Mouse (Mus musculus) hindbrain, embryonic 16.5 days (tissue): Measurements from ENCODE around the gene Sh3gl2. TPM values are rescaled to one million over a fixed set of nuclear protein-coding genes. Genes with fewer than 3 reads are reported as not detected.
A peak's percentile ranks its signal among the peaks of the same experiment; 100 is the strongest.

ENCODE experiments used
- ATAC-seq: fragments of 200-750 bp; cut with Nextera tagmentation; 2 replicates; pipeline ENCODE4 v1.8.0; 2017; ENCODE audit warnings: moderate TSS enrichment, moderate library complexity
- H3K27ac ChIP-seq: fragments of 300-500 bp; sonication (generic); 2 replicates; pipeline ENCODE4 v1.5.1; 2014; ENCODE audit warnings: low read depth, mild to moderate bottlenecking, control low read depth, low read length, moderate library complexity
- H3K27me3 ChIP-seq: fragments of 300-500 bp; sonication (generic); replicated peaks from 2 replicates; pipeline ENCODE4 v1.6.1; 2014; ENCODE audit warnings: low read length; ENCODE audit not compliant: control insufficient read depth, insufficient read depth
- H3K36me3 ChIP-seq: fragments of 300-500 bp; sonication (generic); 2 replicates; pipeline ENCODE4 v1.6.1; 2014; ENCODE audit warnings: mild to moderate bottlenecking, low read length, moderate library complexity, mixed read lengths; ENCODE audit not compliant: control insufficient read depth, insufficient read depth
- H3K4me1 ChIP-seq: fragments of 300-500 bp; sonication (generic); 2 replicates; pipeline ENCODE4 v1.6.1; 2014; ENCODE audit warnings: low read depth, low read length; ENCODE audit not compliant: control insufficient read depth, insufficient read depth
- H3K4me2 ChIP-seq: fragments of 300-500 bp; sonication (generic); 2 replicates; pipeline ENCODE4 v1.6.1; 2014; ENCODE audit warnings: mild to moderate bottlenecking, low read length, control low read depth, moderate library complexity
- H3K4me3 ChIP-seq: fragments of 300-500 bp; sonication (generic); 2 replicates; pipeline ENCODE4 v1.5.1; 2014; ENCODE audit warnings: mild to moderate bottlenecking, low read length, control low read depth, moderate library complexity
- H3K9ac ChIP-seq: fragments of 300-500 bp; sonication (generic); 2 replicates; pipeline ENCODE4 v1.6.1; 2014; ENCODE audit warnings: low read depth, mild to moderate bottlenecking, control low read depth, low read length, moderate library complexity
- H3K9me3 ChIP-seq: fragments of 300-500 bp; sonication (generic); 2 replicates; pipeline ENCODE4 v1.6.1; 2014; ENCODE audit warnings: mild to moderate bottlenecking, low read length, moderate library complexity; ENCODE audit not compliant: control insufficient read depth
- WGBS: fragments of 180-500 bp; shearing (Covaris S2); extraction: QIAGEN DNeasy Blood & Tissue Kit; methylation state at CpG from one replicate; pipeline ENCODE4 v1.1.7; 2014; 5-methylcytosine and 5-hydroxymethylcytosine counted together
- polyA plus RNA-seq: library from polyadenylated mRNA; unstranded; fragments of >200 nt; fragmentation: Nextera tagmentation; extraction: Ambion mirVana; gene quantifications from 2 replicates; pipeline ENCODE4 v1.2.1, GENCODE M21; 2015

The Sh3gl2 gene
- polyA plus RNA-seq, 1 experiment from 2014 or later: 138 TPM

GRCm38 (mm10) chr4:85226731-85227130 lies 21.8 kb downstream of the Sh3gl2 start:
- Histone ChIP-seq H3K9me3 (no peaks in the 10 kb centered on the region), H3K27ac (no peak overlapping the region), H3K4me1 (no peaks in the 10 kb centered on the region), H3K9ac (no peak overlapping the region), H3K4me3 (no peak overlapping the region), H3K4me2 (no peak overlapping the region), H3K27me3 (no peaks in the 10 kb centered on the region), H3K36me3 (no peaks in the 10 kb centered on the region)
- ATAC-seq: no peak
- 87% methylated on average over 5 of the region's 5 CpGs for WGBS

- H3K4me2 ChIP-seq: no peak overlapping the region
- 70% methylated on average over 9 of the region's 9 CpGs for WGBS
- ATAC-seq: no peak
- no peaks in the 10 kb centered on the region for H3K9me3 ChIP-seq
- H3K4me1 ChIP-seq: peaks cover under 1% of the 10 kb centered on the region; the same call in 1 of the 2 replicates
- no peak overlapping the region for H3K27ac ChIP-seq
- no peaks in the 10 kb centered on the region for H3K27me3 ChIP-seq
- H3K4me3 ChIP-seq: no peak overlapping the region
- no peak overlapping the region for H3K9ac ChIP-seq
- H3K36me3 ChIP-seq: no peaks in the 10 kb centered on the region
Measured at GRCm38 (mm10) chr4:85227664-85228588, 23.0 kb downstream of the Sh3gl2 start.

- H3K27ac ChIP-seq: no peak overlapping the region
- peaks cover 4% of the 10 kb centered on the region; the same call in 1 of the 2 replicates for H3K4me1 ChIP-seq
- no peak overlapping the region for H3K4me3 ChIP-seq
- no peaks in the 10 kb centered on the region for H3K9me3 ChIP-seq
- no peaks in the 10 kb centered on the region for H3K36me3 ChIP-seq
- no peaks in the 10 kb centered on the region for H3K27me3 ChIP-seq
- ATAC-seq: no peak
- no peak overlapping the region for H3K4me2 ChIP-seq
- H3K9ac ChIP-seq: no peak overlapping the region
- 73% methylated on average over 5 of the region's 5 CpGs for WGBS
Measured at GRCm38 (mm10) chr4:85228589-85228948, 23.6 kb downstream of the Sh3gl2 start.

- no peak overlapping the region for H3K4me2 ChIP-seq
- peaks cover 4% of the 10 kb centered on the region; the same call in 1 of the 2 replicates for H3K4me1 ChIP-seq
- H3K27ac ChIP-seq: no peak overlapping the region; the same call in 1 of the 2 replicates
- H3K36me3 ChIP-seq: no peaks in the 10 kb centered on the region
- no peaks in the 10 kb centered on the region for H3K27me3 ChIP-seq
- no peaks in the 10 kb centered on the region for H3K9me3 ChIP-seq
- H3K9ac ChIP-seq: no peak overlapping the region
- WGBS: 56% methylated on average over 14 of the region's 14 CpGs
- peak; percentile 82 for ATAC-seq
- H3K4me3 ChIP-seq: no peak overlapping the region
Measured at GRCm38 (mm10) chr4:85232386-85233381, 27.8 kb downstream of the Sh3gl2 start.

GRCm38 (mm10) chr4:85241675-85242074 lies 36.7 kb downstream of the Sh3gl2 start:
- no peak overlapping the region for H3K4me2 ChIP-seq
- ATAC-seq: no peak
- WGBS: 93% methylated on average over 3 of the region's 3 CpGs

GRCm38 (mm10) chr4:85242562-85242961 lies 37.6 kb downstream of the Sh3gl2 start:
- H3K9me3 ChIP-seq: no peaks in the 10 kb centered on the region
- H3K4me2 ChIP-seq: no peak overlapping the region
- H3K27ac ChIP-seq: no peak overlapping the region
- no peak overlapping the region for H3K9ac ChIP-seq
- 85% methylated on average over 2 of the region's 2 CpGs for WGBS
- H3K27me3 ChIP-seq: no peaks in the 10 kb centered on the region
- no peak overlapping the region for H3K4me3 ChIP-seq
- H3K4me1 ChIP-seq: no peaks in the 10 kb centered on the region
- no peaks in the 10 kb centered on the region for H3K36me3 ChIP-seq
- ATAC-seq: no peak

More at GRCm38 (mm10) chr4:85241675-85242074, 36.7 kb downstream of the Sh3gl2 start:
- H3K27me3 ChIP-seq: no peaks in the 10 kb centered on the region
- no peak overlapping the region for H3K4me3 ChIP-seq
- no peaks in the 10 kb centered on the region for H3K36me3 ChIP-seq
- no peak overlapping the region for H3K27ac ChIP-seq
- no peak overlapping the region for H3K9ac ChIP-seq
- H3K9me3 ChIP-seq: no peaks in the 10 kb centered on the region
- H3K4me1 ChIP-seq: no peaks in the 10 kb centered on the region

- no peak for ATAC-seq
- H3K36me3 ChIP-seq: no peaks in the 10 kb centered on the region
- H3K9ac ChIP-seq: no peak overlapping the region
- H3K9me3 ChIP-seq: no peaks in the 10 kb centered on the region
- WGBS: 90% methylated on average over 3 of the region's 3 CpGs
- H3K4me2 ChIP-seq: no peak overlapping the region
- H3K27me3 ChIP-seq: no peaks in the 10 kb centered on the region
- no peak overlapping the region for H3K27ac ChIP-seq
- H3K4me1 ChIP-seq: peaks cover 6% of the 10 kb centered on the region; the same call in 1 of the 2 replicates
- no peak overlapping the region for H3K4me3 ChIP-seq
Measured at GRCm38 (mm10) chr4:85248673-85249072, 43.7 kb downstream of the Sh3gl2 start.

- Histone ChIP-seq H3K4me2 (no peak overlapping the region), H3K4me3 (no peak overlapping the region), H3K4me1 (peaks cover 6% of the 10 kb centered on the region; the same call in 1 of the 2 replicates), H3K36me3 (no peaks in the 10 kb centered on the region), H3K27me3 (no peaks in the 10 kb centered on the region), H3K9me3 (no peaks in the 10 kb centered on the region), H3K9ac (no peak overlapping the region), H3K27ac (peak overlapping the region; percentile 39; the same call in 1 of the 2 replicates)
- 23% methylated on average over 2 of the region's 2 CpGs for WGBS
- peak; percentile 83 for ATAC-seq
Measured at GRCm38 (mm10) chr4:85250271-85250670, 45.3 kb downstream of the Sh3gl2 start.
